Mouse (Mus musculus): Measurements from ENCODE around the gene Amacr. TPM values are rescaled to one million over a fixed set of nuclear protein-coding genes. Genes with fewer than 3 reads are reported as not detected.

Amacr gene
- total RNA-seq (2021): 10 to 100 TPM; 23.4 to 26.2 TPM
- long read RNA-seq, experiment 1, transcript Amacr-201 (5 exons, 2,577 nt): major isoform, 64 of 67 reads
- long read RNA-seq, experiment 1, partial matches to known transcripts: 1 of 67 reads
- long read RNA-seq, experiment 1, other reads (novel, unspliced or antisense): 2 of 67 reads
- long read RNA-seq, experiment 2, transcript Amacr-201 (5 exons, 2,577 nt): major isoform, 48 of 50 reads
- long read RNA-seq, experiment 2, partial matches to known transcripts: 1 of 50 reads
- long read RNA-seq, experiment 2, other reads (novel, unspliced or antisense): 1 of 50 reads

DNA sequence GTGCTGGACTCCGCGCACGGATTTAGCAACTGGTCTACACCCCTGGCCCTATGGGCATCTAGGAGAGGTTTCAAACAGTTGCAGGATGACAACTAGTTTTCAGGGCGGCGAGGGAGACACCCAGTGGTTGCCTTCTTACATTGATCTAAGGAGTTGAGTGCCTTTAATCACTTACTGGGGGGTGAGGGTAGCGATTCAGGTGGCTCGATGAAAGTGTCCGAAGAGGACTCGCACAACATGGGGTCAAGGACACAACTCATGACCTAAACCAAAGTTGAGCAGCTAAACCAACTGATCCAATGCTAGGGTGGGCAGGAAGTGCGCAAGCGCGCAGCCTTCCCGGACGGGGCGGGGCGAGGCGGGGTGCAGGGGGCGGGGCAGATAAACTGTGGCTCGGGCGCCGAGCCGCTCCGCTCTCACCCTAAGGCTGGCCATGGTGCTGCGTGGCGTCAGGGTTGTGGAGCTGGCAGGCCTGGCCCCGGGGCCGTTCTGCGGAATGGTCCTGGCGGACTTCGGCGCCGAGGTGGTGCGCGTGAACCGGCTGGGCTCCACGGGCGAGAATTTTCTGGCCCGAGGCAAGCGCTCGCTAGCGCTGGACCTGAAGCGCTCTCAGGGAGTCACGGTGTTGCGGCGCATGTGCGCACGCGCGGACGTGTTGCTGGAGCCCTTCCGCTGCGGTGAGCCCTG is at the start of gene Amacr:
TSS of gene Amacr (plus strand) at position 380 of the 687 bp plus-strand sequence.
- intact Hi-C loops (cut with DNase I): loop anchor here (5.0 kb wide), 1 partner anchor 59 kb away; no protein-coding TSS in a partner anchor
- peak; percentile 89 to 91 for DNase-seq

DNA sequence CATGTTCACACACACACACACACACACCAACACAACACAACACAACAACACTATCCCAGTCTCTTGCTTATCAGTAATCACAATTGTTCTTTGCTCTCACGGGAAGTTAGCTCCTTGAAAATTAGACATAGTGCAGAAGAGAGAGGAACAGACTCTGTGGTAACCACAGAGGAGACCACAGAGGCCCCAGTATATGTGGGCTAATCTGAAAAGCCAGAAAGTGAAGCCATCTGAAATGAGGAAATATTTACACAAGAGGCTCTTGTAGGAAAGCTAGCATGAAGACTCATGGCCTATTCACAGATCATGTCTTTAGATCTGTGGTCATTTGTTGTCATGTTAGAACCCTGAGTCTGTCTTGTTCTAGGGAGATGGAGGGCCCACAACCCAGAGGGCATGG is 47.6 kb upstream of the Amacr start:
- DNase-seq: no peak
- intact Hi-C loops (cut with DNase I): no loop called here

- peak; percentile 41 to 56 for DNase-seq
These were observed 41.1 kb upstream of the Amacr start for GRCm38 (mm10) chr15:10940148-10941108.

GRCm38 (mm10) chr15:10941901-10942300 is 39.7 kb upstream of the Amacr start:
- intact Hi-C loops (cut with DNase I): no loop called here
- no peak for DNase-seq

More at GRCm38 (mm10) chr15:10940148-10941108, 41.1 kb upstream of the Amacr start:
- intact Hi-C loops (cut with DNase I): no loop called here

DNA sequence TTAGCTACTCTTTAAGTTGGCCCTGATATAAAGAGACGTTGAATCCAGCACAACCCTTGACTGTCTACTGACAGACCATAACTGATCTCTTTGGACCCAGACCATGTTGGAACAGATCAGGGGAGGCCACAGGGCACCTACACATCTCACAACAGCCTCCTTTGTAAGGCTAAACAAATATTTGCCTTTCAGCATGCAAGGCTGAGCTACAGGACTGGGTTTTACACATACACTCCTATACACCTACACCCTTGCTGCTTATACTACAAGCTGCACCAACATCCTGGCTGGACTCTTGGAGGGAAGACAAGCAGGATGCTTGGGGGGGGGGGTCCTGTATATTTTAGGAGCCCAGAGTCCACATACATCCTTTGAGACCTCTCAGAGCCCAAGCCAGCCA is 33.7 kb upstream of the Amacr start:
- no peak for DNase-seq
- intact Hi-C loops (cut with DNase I): no loop called here

DNA sequence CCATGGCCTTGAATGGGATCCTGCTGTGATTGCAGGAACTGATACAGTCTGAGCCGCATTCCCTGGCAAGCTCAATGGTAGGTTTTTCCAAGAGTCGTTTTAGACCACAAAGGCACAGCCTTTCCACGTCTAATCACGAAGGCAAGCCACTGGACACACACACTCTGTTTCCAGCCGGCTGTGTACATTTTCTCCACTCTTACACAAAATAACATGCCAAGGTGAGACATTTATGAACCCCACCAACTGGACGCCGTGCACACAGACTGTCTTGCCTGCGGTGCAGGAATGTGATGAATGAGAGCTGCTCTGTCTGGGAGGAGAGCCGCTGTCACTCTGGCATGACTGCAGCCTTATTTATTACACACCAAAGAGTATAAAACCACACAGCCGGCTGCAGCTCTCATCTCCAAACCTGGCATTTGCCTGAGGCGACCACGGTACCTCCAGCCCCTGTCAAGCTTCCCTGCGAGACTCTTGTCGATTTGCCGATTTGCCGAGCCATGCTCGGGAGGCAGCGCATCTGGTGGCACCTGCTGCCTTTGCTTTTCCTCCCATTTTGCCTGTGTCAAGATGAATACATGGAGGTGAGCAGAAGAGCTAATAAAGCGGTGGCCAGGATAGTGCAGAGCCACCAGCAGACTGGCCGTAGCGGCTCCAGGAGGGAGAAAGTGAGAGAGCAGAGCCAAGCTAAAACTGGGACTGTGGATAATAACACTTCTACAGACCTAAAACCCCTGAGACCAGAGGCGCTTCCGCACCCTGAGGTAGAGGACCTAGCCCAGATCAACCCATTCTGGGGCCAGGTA is 29.4 kb upstream of the Amacr start, which contains the start of gene C1qtnf3:
TSS of gene C1qtnf3 (plus strand) at position 382 of the 809 bp plus-strand sequence.
- DNase-seq: no peak
- intact Hi-C loops (cut with DNase I): no loop called here

- intact Hi-C loops (cut with DNase I): no loop called here
- no peak for DNase-seq
These were observed 28.7 kb upstream of the Amacr start for GRCm38 (mm10) chr15:10952760-10953305.

- intact Hi-C loops (cut with DNase I): no loop called here
These were observed 28.1 kb upstream of the Amacr start for GRCm38 (mm10) chr15:10953465-10953864.

DNA sequence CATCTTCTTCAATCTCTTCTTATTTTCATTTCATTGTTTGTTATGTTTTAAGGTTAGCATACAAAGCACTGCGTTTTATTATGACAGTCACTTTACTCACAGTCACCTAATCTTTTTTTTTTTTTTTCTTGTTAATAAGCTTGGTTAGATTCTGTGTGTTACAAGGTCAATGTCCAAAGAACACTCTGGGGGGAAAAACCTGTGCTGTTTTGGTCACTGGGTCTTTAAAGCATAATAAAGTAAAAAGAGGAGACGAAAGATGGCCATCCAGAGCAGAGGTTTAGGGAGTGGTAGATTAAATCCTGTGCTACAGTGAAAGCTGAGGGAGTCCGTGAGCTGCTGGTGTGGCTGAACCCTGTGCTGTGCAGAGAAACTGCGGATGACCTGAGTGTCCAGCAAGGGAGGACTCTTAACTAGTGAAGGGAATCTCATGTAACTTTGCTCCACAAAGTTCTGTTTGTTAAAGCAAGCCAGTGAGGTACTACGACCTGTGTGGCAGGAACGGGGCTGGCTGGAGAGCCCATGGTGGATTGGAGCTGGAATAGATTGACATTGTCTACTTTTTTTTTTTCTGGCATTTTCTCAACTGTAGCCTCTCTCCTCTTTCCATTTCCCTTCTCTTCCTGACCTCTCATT is 27.1 kb upstream of the Amacr start:
- intact Hi-C loops (cut with DNase I): no loop called here
- DNase-seq: no peak

More at GRCm38 (mm10) chr15:10953465-10953864, 28.1 kb upstream of the Amacr start:
- no peak for DNase-seq

- intact Hi-C loops (cut with DNase I): no loop called here
- DNase-seq: no peak
These were observed 26.4 kb upstream of the Amacr start for GRCm38 (mm10) chr15:10955156-10955555.

DNA sequence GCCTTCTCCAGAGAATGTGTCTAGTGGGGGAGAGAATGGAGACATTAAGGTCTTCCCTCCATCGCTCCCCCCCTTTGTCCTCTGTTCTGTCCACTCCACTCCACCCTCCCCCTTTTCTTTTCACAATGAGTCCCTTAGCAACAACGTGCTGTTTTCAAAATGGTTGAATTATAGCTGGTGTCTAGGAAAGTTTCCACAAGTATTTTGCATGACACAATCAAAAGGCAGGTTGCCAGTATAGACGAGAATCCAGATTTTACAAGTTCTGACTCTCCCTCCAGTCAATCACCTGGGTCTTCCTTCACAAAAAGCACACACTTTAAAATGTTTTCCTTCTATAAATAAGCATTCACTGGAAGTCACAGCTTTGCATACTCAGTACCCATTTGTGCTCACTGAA is 24.9 kb upstream of the Amacr start:
- DNase-seq: no peak
- intact Hi-C loops (cut with DNase I): no loop called here

DNA sequence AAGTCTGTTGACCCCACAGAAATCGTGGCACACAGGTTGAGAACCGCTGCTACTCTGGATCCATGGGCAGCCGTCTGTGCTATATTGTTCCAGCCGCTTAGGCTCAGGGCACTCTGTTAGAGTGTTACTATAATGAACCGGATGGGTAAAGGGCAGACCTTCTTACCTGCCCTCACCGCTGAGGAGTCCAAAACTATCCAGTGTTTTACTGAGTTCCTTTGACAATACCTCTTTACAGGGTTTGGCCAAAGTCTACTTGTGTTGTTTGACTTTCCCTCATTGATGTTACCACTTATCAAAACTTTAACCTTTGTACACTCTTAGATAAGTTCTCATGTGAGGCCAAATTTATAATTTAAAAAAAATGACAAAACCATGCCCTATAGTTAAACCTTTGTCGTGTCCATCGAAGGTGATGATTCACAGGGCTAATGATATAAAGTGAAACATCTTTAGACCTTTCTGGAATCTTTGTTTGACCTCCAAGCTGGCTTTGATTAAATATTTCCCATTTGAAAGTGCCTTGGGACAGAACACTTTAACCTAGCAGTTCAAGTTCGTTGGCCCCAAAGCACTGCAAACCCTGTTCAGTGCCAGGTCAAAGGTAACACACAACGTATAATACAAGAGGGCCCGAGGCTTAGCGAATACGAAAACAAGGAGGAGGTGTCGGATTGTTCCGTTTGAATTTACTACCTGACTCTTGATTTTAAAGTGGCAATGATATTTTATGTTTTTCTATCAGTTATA is 22.1 kb upstream of the Amacr start:
- intact Hi-C loops (cut with DNase I): no loop called here

GRCm38 (mm10) chr15:10960267-10960666 is 21.3 kb upstream of the Amacr start:
- DNase-seq: no peak
- intact Hi-C loops (cut with DNase I): no loop called here

More for the DNA sequence above, 22.1 kb upstream of the Amacr start:
- no peak for DNase-seq

- DNase-seq: no peak
- intact Hi-C loops (cut with DNase I): no loop called here
These were observed 19.0 kb upstream of the Amacr start for GRCm38 (mm10) chr15:10962601-10963000.

DNA sequence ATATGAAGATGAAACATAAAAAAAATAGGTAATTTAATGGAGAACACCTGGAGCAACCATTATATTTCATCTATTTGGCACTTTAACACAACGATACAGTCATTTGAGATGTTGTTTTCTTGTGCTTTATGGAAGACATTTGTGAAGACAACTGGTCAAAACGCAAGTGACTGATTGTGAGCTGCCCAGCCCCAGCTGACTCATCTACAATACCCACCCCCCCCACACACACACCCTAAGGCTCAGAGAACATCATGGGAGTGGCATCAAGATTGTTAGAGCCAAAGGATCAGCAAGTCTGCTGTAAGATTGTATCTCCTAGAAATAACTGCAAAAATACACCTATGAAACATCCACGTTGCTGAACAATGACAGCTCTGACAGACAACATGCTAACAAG is 12.1 kb upstream of the Amacr start:
- no peak for DNase-seq
- intact Hi-C loops (cut with DNase I): no loop called here

- no peak for DNase-seq
- intact Hi-C loops (cut with DNase I): no loop called here
These were observed 10.8 kb upstream of the Amacr start for GRCm38 (mm10) chr15:10970777-10971176.

GRCm38 (mm10) chr15:10977151-10977550 is 4.4 kb upstream of the Amacr start:
- intact Hi-C loops (cut with DNase I): no loop called here
- no peak for DNase-seq

- DNase-seq: no peak
- intact Hi-C loops (cut with DNase I): loop anchor here (5.0 kb wide), 1 partner anchor 58 kb away; no protein-coding TSS in a partner anchor
These were observed 844 bp upstream of the Amacr start for GRCm38 (mm10) chr15:10980712-10981111.
